Mouse (Mus musculus) myocyte (in vitro differentiated cells): ENCODE measurements around the gene Gar1. TPM values are rescaled to one million over a fixed set of nuclear protein-coding genes. Genes with fewer than 3 reads are reported as not detected.
A peak's percentile ranks its signal among the peaks of the same experiment; 100 is the strongest.

Experiments used
- H3K27me3 ChIP-seq: one replicate; pipeline ENCODE4 v1.6.1; 2011; ENCODE audit not compliant: control insufficient read depth, insufficient read depth, insufficient read length
- H3K36me3 ChIP-seq: one replicate; pipeline ENCODE4 v1.6.1; 2011; ENCODE audit not compliant: control insufficient read depth, insufficient read depth
- H3K4me2 ChIP-seq: one replicate; pipeline ENCODE4 v1.6.1; 2011; ENCODE audit warnings: low read depth, control low read depth
- H3K4me3 ChIP-seq: one replicate; pipeline ENCODE4 v1.5.1; 2011; ENCODE audit warnings: mild to moderate bottlenecking, control low read depth, moderate library complexity
- H3K79me2 ChIP-seq: one replicate; pipeline ENCODE4 v1.6.1; 2011; ENCODE audit not compliant: control insufficient read depth, insufficient read depth
- H3ac ChIP-seq: one replicate; pipeline ENCODE4 v1.6.1; 2011; ENCODE audit not compliant: control insufficient read depth, insufficient read length
- CEBPB ChIP-seq: IDR thresholded peaks from 2 replicates; pipeline ENCODE4 v1.6.1; 2011; ENCODE audit warnings: mild to moderate bottlenecking, moderate library complexity; ENCODE audit not compliant: poor library complexity, insufficient read depth, severe bottlenecking
- E2F4 ChIP-seq: IDR thresholded peaks from one replicate; pipeline ENCODE4 v1.6.1; 2011; ENCODE audit warnings: mild to moderate bottlenecking, control low read depth, moderate library complexity; ENCODE audit not compliant: insufficient read depth
- MAX ChIP-seq: IDR thresholded peaks from one replicate; pipeline ENCODE4 v1.6.1; 2011; ENCODE audit warnings: low read depth, mild to moderate bottlenecking, control low read depth
- MYOD1 ChIP-seq, 3 experiments: IDR thresholded peaks; one replicate each; pipeline ENCODE4 v1.6.1; 2011; ENCODE audit warnings: control low read depth in 2 of 3, low read depth in 2 of 3, mild to moderate bottlenecking in 2 of 3, moderate library complexity in 1 of 3; ENCODE audit not compliant: insufficient read length in 2 of 3, control insufficient read depth in 1 of 3
- MYOG ChIP-seq, 3 experiments: IDR thresholded peaks; one replicate each; pipeline ENCODE4 v1.6.1; 2011; ENCODE audit warnings: control low read depth in 2 of 3, low read depth in 2 of 3, mild to moderate bottlenecking in 2 of 3; ENCODE audit not compliant: insufficient read length in 2 of 3, control insufficient read depth in 1 of 3, insufficient read depth in 1 of 3
- POLR2A ChIP-seq: IDR thresholded peaks from one replicate; pipeline ENCODE4 v1.6.1; 2011; ENCODE audit warnings: low read depth, mild to moderate bottlenecking, control low read depth, moderate library complexity; ENCODE audit not compliant: insufficient read length
- POLR2AphosphoS2 ChIP-seq: IDR thresholded peaks from one replicate; pipeline ENCODE4 v1.6.1; 2011; ENCODE audit warnings: low read depth, control low read depth; ENCODE audit not compliant: insufficient read length
- REST ChIP-seq: IDR thresholded peaks from one replicate; pipeline ENCODE4 v1.6.1; 2011; ENCODE audit warnings: mild to moderate bottlenecking, control low read depth, moderate library complexity; ENCODE audit not compliant: insufficient read depth, insufficient read length
- SRF ChIP-seq: IDR thresholded peaks from one replicate; pipeline ENCODE4 v1.6.1; 2011; ENCODE audit warnings: low read depth; ENCODE audit not compliant: control insufficient read depth, insufficient read length
- TCF12 ChIP-seq: IDR thresholded peaks from one replicate; pipeline ENCODE4 v1.6.1; 2011; ENCODE audit warnings: mild to moderate bottlenecking, control low read depth; ENCODE audit not compliant: poor library complexity, insufficient read depth, severe bottlenecking
- TCF3 ChIP-seq: IDR thresholded peaks from one replicate; pipeline ENCODE4 v1.6.1; 2011; ENCODE audit warnings: low read depth, control low read depth; ENCODE audit not compliant: insufficient read length
- USF1 ChIP-seq: IDR thresholded peaks from one replicate; pipeline ENCODE4 v1.6.1; 2011; ENCODE audit warnings: low read depth, mild to moderate bottlenecking, control low read depth, moderate library complexity
- polyA plus RNA-seq: library from polyadenylated mRNA; unstranded; fragments of >200 nt; fragmentation: generic; extraction: Trizol; gene quantifications from one replicate; pipeline ENCODE4 v1.2.1, GENCODE M21; 2012; ENCODE audit warnings: missing spikeins

Gene Gar1
- polyA plus RNA-seq, 1 experiment: 89.0 TPM

- H3K36me3 ChIP-seq: no peaks in the 10 kb centered on the region
- no peak for TF ChIP-seq E2F4
- TF ChIP-seq MAX: no peak
- TF ChIP-seq TCF3: no peak
- TF ChIP-seq REST: no peak
- TF ChIP-seq TCF12: no peak
- no peak for TF ChIP-seq POLR2A
- TF ChIP-seq MYOG (IDR thresholded peaks at IDR 0.05; ENCODE audit: control insufficient read depth in 1 of 3, insufficient read depth in 1 of 3, insufficient read length in 2 of 3, low read depth in 2 of 3): no peak
- no peak for TF ChIP-seq CEBPB
- TF ChIP-seq MYOD1 (IDR thresholded peaks at IDR 0.05; ENCODE audit: control insufficient read depth in 1 of 3, insufficient read length in 2 of 3, low read depth in 2 of 3): no peak
- TF ChIP-seq USF1: no peak
- TF ChIP-seq SRF: no peak
- no peak for TF ChIP-seq POLR2AphosphoS2
- no peak overlapping the region for H3K4me3 ChIP-seq
- no peaks in the 10 kb centered on the region for H3K27me3 ChIP-seq
- no peaks in the 10 kb centered on the region for H3K79me2 ChIP-seq
- no peak overlapping the region for H3ac ChIP-seq
- H3K4me2 ChIP-seq: no peak overlapping the region
Observed at GRCm38 (mm10) chr3:129799011-129799410, 32.2 kb downstream of the Gar1 start.

DNA sequence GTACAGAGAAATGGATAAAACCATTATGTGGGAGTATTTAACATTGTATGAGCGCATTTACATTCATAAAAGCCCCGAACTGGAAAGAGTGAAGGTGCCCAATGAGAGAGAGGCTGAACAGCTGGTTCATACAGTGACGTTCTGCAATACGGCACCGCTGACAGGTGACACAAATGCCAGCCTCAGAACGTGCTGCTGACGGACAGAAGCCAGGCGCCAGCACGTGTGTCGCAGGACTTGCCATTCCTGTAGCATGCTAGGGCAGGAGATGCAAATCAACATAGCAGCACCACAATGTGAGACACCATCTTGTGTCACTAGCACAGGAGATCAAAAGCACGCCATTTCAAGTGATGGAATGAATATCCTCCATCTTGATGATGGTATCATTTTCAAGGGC is 32.6 kb downstream of the Gar1 start:
- no peaks in the 10 kb centered on the region for H3K79me2 ChIP-seq
- no peaks in the 10 kb centered on the region for H3K27me3 ChIP-seq
- H3K4me3 ChIP-seq: no peak overlapping the region
- TF ChIP-seq CEBPB: no peak
- TF ChIP-seq MYOG (IDR thresholded peaks at IDR 0.05; ENCODE audit: control insufficient read depth in 1 of 3, insufficient read depth in 1 of 3, insufficient read length in 2 of 3, low read depth in 2 of 3): peak in 1 of 3 experiments; percentile 13
- TF ChIP-seq SRF: no peak
- H3K4me2 ChIP-seq: no peak overlapping the region
- H3ac ChIP-seq: no peak overlapping the region
- no peaks in the 10 kb centered on the region for H3K36me3 ChIP-seq

GRCm38 (mm10) chr3:129797341-129797740 is 33.9 kb downstream of the Gar1 start:
- H3K27me3 ChIP-seq: no peaks in the 10 kb centered on the region
- H3K4me3 ChIP-seq: no peak overlapping the region
- no peaks in the 10 kb centered on the region for H3K36me3 ChIP-seq
- H3ac ChIP-seq: no peak overlapping the region
- no peak overlapping the region for H3K4me2 ChIP-seq
- TF ChIP-seq POLR2A (no peak), TCF3 (no peak), SRF (no peak), USF1 (no peak), REST (no peak), CEBPB (no peak), TCF12 (no peak), E2F4 (no peak), POLR2AphosphoS2 (no peak), MYOG (IDR thresholded peaks at IDR 0.05; ENCODE audit: control insufficient read depth in 1 of 3, insufficient read depth in 1 of 3, insufficient read length in 2 of 3, low read depth in 2 of 3) (no peak), MAX (no peak), MYOD1 (IDR thresholded peaks at IDR 0.05; ENCODE audit: control insufficient read depth in 1 of 3, insufficient read length in 2 of 3, low read depth in 2 of 3) (no peak)
- H3K79me2 ChIP-seq: no peaks in the 10 kb centered on the region

GRCm38 (mm10) chr3:129793801-129794200 is 37.4 kb downstream of the Gar1 start:
- TF ChIP-seq SRF (no peak), USF1 (no peak), POLR2A (no peak), TCF12 (no peak), MYOD1 (IDR thresholded peaks at IDR 0.05; ENCODE audit: control insufficient read depth in 1 of 3, insufficient read length in 2 of 3, low read depth in 2 of 3) (no peak), CEBPB (no peak), MYOG (IDR thresholded peaks at IDR 0.05; ENCODE audit: control insufficient read depth in 1 of 3, insufficient read depth in 1 of 3, insufficient read length in 2 of 3, low read depth in 2 of 3) (no peak), POLR2AphosphoS2 (no peak), REST (no peak), TCF3 (no peak), MAX (no peak), E2F4 (no peak)

DNA sequence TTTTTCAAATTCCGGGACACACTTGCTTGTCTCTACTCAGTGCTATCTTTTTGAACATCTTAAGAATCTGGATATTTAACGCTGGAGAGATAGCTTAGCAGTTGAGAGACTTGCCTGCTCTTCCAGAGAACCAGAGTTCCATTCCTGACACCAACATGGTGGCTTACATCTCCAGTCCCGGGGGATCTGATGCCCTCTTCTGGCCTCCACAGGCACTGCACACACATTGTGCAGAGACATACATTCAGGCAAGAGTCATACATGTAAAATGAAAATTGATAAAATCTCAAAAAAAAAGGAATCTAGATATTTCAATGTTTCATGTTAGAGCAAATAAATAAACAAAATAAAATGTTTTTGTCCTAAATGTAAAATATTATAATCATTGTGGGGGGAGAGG is 48.5 kb downstream of the Gar1 start:
- TF ChIP-seq MYOG (IDR thresholded peaks at IDR 0.05; ENCODE audit: control insufficient read depth in 1 of 3, insufficient read depth in 1 of 3, insufficient read length in 2 of 3, low read depth in 2 of 3) (no peak), TCF12 (no peak), SRF (no peak), REST (no peak), POLR2A (no peak), MAX (no peak)
- Histone ChIP-seq H3K79me2 (no peaks in the 10 kb centered on the region), H3K36me3 (no peaks in the 10 kb centered on the region), H3K4me3 (no peak overlapping the region), H3K27me3 (peaks cover 6% of the 10 kb centered on the region), H3K4me2 (no peak overlapping the region), H3ac (no peak overlapping the region)

More at GRCm38 (mm10) chr3:129793801-129794200, 37.4 kb downstream of the Gar1 start:
- no peaks in the 10 kb centered on the region for H3K36me3 ChIP-seq
- no peak overlapping the region for H3K4me2 ChIP-seq
- H3ac ChIP-seq: no peak overlapping the region
- no peaks in the 10 kb centered on the region for H3K79me2 ChIP-seq
- H3K27me3 ChIP-seq: peaks cover 5% of the 10 kb centered on the region
- H3K4me3 ChIP-seq: no peak overlapping the region
